Mouse (Mus musculus): ENCODE measurements around the gene Cyp2w1.

DNA sequence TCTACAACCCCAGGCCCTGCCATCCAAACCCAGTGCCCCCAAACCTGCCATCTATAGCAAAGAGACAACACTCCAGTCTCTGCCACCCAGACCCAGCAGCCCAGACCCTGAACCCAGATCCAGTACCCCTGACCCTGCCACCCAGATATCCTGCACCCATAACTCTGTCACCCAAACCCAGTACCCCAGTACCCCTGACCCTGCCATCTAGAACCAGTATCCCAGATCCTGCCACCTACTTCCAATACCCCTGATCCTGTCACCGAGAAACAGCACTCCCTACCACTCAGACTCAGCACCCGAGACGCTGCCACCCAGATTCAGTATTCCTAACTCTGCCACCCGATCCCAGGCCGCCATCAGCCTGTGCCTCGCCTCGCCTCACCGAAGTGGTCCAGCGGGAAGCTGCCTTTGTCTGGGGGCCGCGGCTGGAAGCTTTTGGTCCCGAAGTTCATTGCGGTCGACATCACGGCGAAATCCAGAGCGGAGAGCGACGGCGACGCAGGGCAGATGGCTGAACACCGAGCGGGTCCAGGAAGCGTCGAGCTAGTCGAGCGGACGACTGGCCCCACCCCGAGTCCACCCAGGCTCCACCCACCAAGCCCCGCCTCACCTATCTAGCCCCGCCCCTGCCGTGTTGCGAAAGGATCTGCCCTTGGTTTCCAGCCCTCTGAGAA lies 7.6 kb upstream of the Cyp2w1 start:
- TF ChIP-seq CTCF (IDR thresholded peaks at IDR 0.05 in 2 of 3, conservative IDR thresholded peaks at IDR 0.05 in 1 of 3; ENCODE audit: control insufficient read depth in 1 of 3, insufficient read depth in 1 of 3, low read depth in 2 of 3, low read length in 3 of 3, poor library complexity in 1 of 3, severe bottlenecking in 1 of 3) (no peak), MEF2A (IDR thresholded peaks at IDR 0.05; ENCODE audit: extremely low read depth, insufficient replicate concordance, low read depth, low read length, poor library complexity, severe bottlenecking) (no peak), CHD1 (IDR thresholded peaks at IDR 0.05; ENCODE audit: low read depth, low read length) (no peak), MAZ (IDR thresholded peaks at IDR 0.05; ENCODE audit: low read depth, low read length) (peak; percentile 71; the same call in 1 of the 2 replicates), MYC (IDR thresholded peaks at IDR 0.05; ENCODE audit: low read depth, low read length) (no peak), EP300 (IDR thresholded peaks at IDR 0.05; ENCODE audit: low read depth in 1 of 2, low read length in 2 of 2) (no peak; a peak in 1 of 4 replicates), TCF12 (IDR thresholded peaks at IDR 0.05; ENCODE audit: low read depth, low read length) (0 out of 2 replicates have a peak, but pooled peaks have one; percentile 46), USF2 (IDR thresholded peaks at IDR 0.05; ENCODE audit: borderline replicate concordance in 1 of 2, insufficient read depth in 1 of 2, low read depth in 1 of 2, low read length in 2 of 2) (no peak), POLR2A (IDR thresholded peaks at IDR 0.05; ENCODE audit: control insufficient read depth in 1 of 2, insufficient read depth in 1 of 2, low read depth in 1 of 2, low read length in 2 of 2, poor library complexity in 1 of 2) (peak; percentile 71 to 75; a peak in 3 of 4 replicates), CHD2 (IDR thresholded peaks at IDR 0.05; ENCODE audit: low read length) (no peak)

Data from MEL (cell line).